Mouse (Mus musculus): ENCODE measurements around the gene 4931422A03Rik.

The 4931422A03Rik gene

DNA sequence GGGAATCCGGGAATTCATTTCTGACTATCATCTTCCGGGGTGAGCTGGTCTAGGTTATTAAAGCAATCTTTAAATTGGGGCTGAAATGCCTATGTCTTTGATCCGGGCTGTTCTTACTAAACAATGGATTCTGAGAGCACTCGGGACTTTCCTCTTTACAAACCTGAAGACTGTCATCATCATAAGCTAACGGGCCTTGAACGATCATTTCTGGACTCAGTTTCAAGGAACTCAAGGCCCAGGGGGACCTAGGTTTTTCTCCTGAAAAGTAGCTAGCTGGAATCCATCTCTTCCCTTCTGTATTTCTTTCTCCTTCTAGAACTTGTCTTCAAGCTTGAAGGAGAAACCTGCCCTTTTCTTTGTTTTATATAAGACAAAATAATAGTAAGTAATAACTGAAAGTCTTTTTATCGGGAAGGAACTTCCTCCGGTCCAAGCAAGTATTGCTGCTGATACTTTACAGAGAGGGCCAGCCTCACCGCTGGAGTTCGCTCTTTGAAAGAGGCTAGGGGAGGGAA, 59.2 kb downstream of the 4931422A03Rik start:
- DNase-seq = no peak

DNA sequence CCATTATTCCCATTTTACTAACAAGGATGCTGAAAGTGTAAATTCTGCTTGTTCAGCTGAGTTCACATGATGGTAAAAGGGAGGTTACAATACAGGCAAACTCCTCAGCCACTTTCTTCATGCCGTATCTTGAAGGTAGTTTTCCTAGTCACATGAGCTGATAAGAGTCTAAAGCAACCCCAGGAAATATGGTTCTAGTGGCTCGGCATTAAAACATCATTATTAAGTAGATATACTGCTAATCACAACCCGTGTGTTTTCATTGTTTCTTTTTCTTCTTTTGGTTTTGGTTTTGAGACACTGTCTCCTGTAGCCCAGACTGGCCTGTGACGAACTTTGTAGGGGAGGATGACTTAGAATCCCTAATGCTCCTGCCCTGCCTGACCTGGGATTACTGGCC, 60.0 kb downstream of the 4931422A03Rik start:
- DNase-seq = no peak

DNA sequence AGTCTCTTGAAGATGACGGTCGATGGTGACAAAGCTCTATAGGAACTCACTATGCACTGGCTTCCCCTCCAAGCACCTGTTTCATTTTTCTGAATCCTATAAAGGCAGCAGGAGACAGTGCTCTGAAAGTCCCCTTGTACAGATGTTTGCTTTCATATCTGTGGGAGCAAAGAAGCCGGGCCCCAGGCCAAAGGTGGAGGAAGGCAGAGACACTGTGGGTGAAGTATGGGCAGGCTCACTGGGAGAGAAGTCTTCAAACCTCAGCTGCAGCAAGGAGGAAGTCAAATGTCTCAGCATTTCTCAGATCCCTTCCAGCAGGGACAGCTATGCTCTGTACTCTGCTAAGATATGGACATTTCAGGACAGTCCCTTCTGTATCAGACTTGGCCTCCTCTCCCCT, 62.8 kb downstream of the 4931422A03Rik start:
- DNase-seq = no peak

DNA sequence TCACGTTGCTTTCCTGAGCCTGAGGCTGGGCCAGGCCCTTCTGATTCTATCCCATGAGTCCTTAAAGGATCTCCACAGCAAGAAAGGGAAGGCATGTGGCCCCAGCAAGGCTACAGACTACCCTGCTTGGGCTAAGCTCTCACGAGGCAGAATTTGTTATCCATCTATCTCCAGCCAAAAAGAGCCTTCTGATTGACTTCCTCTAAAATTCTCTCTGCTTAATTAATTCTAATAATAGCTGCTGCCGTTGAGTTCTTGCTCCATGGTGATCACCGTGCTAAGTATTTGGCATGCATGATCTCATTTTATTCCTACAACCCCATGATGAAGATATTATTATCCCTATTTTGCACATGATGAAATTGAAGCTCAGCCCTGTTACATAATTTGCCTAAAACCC, 65.8 kb downstream of the 4931422A03Rik start:
- DNase-seq = no peak

DNA sequence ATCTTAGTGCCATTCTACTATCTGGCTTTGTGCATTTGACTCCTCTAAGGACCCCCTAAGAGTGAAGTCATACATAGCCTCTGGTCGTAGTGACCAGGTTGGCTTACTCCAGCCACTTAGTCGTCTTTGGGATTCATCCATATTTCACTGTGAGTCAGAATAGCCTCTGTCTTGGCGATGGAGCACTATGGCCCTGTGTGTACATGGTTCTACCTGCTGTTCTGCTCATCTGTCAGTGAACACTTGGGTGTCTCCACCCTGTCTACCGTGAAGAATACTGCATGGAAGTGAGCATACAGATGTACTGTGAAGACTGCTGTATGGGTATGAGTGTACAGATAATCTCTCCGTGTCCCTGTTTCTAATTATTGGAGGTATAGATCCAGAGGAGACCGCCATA, 68.6 kb downstream of the 4931422A03Rik start:
- no peak for DNase-seq

DNA sequence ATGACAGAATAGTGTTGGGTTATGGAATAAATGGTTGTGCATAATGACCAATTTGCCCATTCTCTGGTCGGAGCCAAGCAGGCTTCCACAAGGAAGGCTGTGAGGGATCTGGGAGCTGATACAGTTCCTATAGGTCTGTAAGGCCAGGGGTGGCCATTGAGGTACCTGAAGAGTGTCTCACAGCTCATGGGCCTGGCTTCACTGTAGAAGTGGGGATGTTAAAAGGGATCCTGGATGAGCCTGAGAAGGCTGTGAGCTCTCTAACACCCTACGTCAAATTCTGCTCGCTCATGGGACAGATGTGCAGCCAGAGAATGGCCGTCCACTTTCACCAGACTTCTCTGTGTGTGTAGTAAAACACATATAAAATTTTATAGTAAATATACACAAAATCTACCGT, 69.1 kb downstream of the 4931422A03Rik start:
- DNase-seq = no peak

DNA sequence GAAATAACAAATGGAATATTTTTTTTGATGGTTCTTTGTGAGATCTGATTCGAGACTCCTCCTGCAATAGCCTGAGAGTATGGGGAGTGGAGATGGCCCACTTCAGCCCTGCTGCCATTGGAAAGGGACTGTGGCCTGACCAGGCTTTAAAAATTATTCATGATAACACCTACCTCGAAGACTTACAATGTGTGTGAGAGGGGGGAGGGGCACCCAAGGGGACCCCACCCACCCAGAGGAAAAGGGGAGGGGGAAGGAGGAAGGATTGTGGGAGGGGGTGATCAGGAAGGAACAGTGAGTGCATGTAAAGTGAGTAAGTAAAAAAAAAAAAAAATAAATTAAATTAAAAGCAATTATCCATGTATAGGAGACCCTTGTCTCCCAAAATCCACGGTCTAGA, 69.5 kb downstream of the 4931422A03Rik start:
- DNase-seq = no peak

DNA sequence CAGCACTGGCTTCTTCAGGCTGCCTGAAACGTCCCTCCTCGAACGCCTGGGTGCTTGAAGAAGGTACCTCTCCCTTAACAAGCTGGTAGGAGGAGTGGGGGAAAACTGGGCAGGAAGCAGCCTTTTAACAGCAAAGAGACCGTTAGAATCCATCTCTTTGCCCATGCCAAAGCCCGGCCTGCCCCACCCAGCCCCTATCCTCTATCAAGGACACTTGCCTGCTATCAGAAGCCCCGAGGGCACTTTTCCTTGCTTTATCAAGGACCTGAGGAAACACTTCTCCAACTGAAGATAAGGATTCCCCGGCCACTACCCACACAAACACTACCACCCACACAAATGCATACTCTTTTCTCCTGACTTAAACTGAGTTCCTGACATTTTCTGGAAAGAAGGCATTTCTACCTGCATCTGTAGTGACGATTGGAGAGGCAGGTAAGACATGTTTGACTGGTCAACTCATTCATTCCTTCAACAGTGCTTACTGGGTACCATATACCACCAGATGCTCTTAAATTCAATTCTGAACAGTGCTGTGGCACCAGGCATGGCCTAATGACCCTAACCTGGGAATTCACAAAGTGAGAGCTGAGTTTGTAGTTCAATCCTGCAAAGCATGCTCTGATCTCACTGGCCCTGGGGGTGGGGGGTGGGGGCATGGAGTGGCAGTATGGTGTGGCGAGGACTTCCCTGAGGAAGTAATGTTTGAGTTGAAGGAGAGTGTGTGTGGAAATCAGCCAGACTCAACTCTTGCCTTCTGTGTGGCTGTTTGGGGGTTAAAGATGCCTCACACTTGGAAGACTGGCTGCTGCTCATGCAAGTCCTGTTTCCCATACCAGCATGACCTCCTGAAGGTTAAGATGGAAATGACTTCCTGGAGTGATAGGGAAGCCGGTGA, 70.3 kb downstream of the 4931422A03Rik start, which contains the start of gene Lmo2:
Lmo2 (plus strand) TSS at position 338 of the 898 bp plus-strand sequence.
- no peak for DNase-seq

DNA sequence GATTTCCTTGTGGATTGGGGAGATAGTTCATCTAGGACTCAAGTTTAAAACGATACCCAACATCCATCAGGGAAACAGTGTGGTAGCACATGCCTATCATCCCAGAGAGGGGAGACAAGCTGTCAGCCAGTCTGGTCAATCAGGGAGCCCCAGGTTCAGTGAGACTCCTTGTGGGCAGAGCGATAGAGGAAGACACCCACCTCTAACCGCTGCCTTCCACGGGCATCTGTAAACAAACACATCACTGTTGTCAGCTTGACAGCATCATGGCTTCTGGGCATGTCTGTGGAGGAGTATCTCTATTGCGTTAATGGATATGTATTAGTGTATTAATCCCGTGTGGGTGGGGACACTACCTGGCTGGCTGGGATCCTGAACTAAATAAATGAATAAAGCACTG, 71.3 kb downstream of the 4931422A03Rik start:
- DNase-seq = no peak

DNA sequence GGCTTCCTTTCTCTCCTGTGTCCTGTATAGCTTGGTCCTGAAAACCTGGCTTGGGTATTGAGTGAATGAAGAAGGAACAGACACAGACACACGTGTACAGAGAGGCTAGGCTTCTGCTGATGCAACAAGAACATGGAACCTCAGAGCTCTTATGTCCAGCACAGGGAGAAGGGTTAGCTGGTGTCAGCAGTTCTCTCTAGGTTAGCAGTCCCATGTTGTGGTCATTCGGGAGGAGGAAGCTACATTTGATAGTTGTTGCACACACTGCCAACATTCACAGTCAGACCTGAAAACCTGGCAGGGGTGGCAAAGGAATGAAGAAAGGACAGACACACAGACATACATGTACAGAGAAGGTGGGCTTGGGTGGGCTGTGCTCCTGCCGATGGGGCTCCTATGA, 72.4 kb downstream of the 4931422A03Rik start:
- no peak for DNase-seq

DNA sequence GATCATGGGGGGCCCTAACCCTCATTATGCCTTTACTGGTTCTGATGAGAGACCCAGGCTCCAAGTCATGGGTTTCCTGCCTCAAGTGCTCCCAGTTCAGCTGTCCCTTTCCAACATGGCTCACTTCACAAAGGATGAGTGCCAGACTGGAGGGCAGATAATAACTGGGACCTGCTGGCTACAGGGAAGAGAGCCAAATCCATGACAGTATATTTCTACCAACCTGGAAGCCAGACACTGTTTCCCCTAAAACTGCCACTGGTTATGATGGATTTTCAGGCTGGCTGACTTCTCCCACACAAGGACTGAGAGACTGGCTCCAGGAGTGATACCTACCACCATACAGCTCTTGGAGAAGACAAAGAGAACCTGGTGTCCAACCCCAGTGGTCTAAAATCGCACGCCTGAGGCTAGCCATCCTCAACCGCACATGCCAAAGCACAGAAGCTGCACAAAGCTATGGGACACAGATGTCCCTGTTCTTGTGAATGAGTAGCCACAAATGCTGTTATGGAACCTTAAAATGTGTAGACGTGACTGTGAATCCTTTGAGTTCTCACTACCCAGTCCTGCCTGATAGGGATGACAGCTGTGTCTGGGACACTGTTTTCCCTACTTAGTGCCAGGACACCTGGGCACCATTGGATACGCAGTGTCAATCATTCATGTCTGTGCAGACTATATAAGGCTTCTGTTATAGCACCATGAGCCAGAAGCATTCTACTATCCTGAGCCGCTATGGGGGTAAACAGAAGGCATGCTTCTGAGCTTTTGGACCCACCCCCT, 74.9 kb downstream of the 4931422A03Rik start:
- no peak for DNase-seq

DNA sequence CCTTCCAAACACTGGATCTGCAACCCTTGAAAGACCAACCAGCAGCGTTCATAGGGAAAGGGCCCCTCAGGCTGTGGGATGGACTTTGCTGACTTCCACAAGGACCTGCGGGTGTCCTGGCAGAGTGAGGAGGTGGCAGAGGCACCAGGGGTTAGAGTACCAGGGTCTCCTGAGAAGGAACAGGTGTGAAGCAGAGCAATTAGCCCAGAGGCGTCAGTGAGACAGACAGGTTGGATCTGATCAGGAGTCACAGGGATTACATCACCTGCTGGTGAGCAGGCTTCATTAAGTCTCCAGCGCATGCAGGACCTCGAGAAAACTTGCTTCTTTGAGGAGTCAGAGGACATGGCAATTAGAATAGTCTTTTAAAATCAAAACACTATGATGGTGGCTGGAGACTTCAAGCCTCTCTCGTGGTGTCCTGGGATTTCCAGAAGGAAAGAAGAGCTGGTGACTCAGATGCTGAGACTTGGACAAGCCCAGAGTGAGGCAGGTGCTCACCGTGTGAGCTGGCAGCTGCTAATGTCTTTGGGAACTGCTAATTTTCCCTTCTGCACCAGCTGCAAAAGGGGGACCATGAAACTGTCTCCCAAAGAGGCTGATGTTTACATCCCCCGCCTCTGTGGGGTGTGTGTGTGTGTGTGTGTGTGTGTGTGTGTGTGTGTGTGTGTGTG, 80.0 kb downstream of the 4931422A03Rik start:
- no peak for DNase-seq

DNA sequence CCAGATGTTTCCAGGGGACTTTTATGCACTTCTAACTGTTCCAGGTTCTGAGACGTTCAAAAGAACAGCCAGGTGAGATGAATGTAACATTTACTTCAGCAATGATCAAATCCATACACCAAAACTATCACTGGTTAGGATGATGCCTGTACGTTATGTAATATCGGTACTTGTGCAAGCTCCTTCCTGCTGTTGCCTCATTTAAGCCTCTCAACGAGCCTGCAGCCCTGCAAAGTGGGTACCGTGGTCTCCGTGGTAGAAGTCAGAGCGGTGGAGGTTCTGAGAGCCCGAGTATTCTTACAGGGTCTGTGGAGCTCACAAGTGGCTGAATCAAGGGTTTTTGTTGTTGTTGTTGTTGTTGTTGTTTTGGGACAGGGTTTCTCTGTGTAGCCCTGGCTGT, 81.3 kb downstream of the 4931422A03Rik start:
- no peak for DNase-seq

DNA sequence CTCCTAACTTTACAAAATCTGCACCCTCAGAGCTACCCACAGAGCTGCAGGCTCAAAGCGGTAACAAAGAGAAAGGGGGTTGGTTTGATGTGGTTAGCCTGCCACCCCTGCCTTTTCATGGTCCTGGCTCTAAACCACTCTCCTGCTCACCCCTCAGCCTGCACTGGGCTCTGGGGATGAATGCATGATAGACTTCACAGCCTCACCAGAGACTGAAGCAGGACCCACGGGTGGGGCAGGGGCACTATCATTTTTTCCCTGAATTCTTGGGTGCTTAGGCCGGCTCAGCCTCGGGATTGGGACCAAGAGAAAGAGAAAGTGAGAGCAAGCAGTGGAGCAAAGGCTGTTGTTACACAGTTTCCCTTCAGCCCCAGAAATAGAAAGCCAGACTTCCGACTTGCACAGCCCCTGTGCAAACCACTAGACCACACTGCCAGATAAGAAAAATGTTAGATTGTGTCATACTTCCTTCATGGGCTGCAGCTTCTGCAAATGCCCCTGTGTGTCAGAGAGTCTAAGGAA, 82.5 kb downstream of the 4931422A03Rik start:
- DNase-seq = no peak

DNA sequence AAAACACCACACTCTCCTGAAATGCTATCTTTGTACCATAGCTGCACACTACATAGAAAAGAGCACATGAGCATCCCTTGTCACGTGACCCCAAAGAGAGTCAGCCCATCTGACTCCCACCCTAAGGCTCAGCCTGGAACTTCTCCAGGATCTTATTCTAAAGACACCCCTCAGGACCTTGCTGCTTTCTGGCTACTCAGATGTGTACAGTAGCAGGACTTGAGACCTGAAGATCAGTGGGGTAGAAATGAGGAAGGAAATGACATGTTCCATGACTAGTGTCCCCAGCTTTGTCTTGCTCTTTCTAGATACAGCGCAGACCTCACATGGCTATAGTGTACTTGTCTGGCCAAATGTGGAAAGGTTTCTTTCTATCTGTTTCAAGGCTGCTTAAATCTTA, 83.3 kb downstream of the 4931422A03Rik start:
- no peak for DNase-seq

DNA sequence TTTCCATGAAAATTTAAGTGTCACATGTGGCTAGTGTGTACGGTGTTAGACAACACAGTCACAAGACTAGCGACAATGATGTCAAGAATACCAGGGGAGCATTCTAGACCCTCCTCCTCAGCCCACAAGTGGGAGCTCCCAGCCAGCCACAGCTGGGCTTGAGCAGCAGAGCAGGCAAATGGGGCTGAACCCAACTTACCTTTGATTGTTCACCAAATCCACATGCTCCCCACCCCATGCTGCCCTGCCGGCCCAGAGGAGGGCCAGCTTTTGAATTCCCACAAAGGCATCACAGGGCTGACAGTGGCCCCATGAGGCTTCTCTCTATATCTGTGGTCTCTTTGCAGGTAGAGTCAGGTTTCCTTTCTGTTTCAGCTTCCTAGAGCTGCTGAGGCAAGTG, 87.1 kb downstream of the 4931422A03Rik start:
- DNase-seq = no peak

DNA sequence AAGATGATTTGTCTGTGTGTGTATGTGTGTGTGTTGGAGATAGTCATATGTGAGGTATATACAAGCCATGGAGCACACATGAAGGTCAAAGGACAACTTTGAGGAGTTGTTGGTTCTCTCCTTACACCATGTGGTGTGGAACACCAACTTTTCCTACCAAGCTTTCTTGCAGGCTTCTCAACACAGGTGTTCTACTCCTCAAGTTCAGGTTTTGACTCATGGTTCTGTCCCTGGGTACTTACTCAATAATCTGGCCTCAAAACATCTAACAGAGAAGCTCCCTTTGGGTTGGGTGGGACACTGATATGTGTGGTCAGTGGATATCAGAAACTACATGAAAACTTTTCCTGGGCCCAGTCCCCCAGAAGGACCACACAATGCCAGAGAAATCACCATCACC, 89.2 kb downstream of the 4931422A03Rik start:
- DNase-seq = no peak

DNA sequence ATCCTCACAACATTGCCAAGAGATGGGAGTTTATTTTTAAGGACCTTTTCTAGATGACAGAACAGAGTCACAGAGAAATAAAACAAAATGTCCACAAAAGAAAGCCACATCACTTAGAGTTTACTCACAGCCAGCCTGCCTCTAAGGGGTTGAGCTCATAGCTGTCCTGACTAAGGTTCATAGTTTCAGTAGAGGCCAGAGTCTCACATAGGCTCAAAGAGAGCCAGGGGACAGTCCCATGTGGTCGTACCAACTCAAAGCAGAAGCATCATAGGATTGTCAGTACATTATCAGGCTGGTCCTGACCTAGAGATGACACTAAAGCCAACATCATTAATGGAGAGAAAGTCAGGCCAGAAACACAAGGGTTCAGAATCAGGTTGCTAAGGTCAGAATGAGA, 89.6 kb downstream of the 4931422A03Rik start:
- DNase-seq = no peak

DNA sequence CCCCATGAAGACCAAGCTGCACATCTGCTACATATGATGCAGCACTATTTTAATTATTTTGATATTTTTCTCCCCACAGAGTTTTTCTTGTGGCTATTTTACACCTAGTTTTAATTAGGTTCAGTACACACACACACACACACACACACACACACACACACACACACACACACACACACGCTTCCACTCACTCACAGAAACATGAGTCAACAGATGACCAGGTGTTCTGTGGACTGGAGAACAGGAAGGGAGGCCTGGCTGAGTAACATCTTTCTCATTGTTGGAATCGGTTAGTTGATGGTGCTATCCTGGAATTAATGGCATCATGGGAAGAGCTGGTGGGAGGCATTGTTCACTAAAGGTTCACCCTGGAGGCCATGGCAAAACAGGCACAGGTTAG, 90.5 kb downstream of the 4931422A03Rik start:
- no peak for DNase-seq

DNA sequence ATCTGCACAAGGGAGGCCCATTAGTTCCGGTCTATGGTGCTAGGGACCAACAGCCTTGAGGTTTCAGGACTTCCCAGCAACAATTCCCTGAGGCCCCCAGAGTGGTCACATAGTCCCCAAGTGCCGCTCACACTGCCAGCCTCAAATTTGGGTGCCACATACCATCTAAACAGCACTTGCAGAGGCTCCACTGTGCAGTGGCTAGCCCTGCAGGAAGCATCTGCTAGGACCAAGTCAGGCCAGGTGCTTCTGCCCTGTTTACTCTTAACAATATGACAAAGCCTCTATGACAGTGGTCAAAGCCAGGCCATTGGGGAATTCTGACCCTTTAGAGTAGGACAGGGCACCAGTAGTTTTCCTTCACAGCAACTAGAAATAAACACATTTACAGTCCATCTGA, 91.5 kb downstream of the 4931422A03Rik start:
- no peak for DNase-seq

DNA sequence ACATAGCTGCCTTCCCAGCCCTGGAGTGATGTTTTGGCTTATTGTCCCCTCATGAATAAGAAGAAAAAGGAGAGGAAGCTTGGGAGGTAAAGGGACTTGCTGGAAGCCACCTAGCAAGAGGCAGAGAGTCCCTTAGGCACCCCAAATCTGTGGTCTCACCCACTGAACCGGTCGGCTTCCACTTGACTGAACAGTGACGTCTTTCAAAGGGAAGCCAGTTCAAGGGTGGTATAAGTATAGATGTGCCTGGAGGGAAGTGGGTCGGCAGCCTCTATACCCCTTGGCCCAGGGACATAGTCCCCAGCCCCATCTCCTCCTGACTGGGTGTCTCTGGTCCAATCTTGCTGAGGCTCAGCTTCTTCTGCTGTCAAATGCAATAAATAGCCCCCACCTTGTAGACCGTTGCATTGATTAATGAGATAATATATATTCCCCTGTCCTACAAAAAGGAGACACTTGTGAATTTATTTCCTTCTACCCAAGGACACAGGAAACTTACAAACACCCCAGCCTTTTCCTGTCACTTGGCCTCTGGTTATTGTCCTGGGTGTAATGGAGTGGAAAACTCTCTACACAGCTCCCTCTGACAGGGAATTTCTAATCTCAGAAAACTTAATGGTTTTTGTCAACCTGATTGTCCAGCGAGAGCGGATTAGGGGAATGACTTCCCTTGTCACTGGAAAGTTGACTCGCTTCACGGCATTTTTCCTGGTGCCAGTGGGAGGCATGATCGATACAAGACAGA, 92.3 kb downstream of the 4931422A03Rik start:
- no peak for DNase-seq

DNA sequence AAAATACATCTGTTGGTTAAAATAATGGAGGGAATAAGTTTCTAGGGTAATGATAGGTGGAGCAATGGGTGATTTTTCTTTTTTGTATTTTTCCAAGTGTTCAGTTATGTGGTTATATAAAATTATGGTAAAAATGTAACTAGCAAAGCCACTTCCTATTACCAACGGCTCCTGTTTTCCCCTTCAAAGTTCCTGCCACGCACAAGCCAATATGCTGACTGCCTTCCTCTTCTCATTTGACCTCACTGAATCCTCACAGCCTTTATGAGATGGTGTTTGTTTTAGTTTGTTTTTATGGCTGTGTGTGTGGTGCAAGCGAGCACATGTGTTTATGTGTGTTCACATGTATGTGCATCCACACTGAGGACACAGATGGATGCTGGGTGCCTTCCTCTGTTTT, 93.5 kb downstream of the 4931422A03Rik start:
- DNase-seq = no peak

Data from cerebellum, adult 18-20 months (tissue).